Mouse (Mus musculus) limb, embryonic 14.5 days (tissue): ENCODE measurements at regions not wholly inside any gene's neighbourhood (a gene's known extent, or its start where the extent isn't known, plus 50 kb on each side); places are given as distances from the start of the nearest gene placed in this dataset.
A peak's percentile ranks its signal among the peaks of the same experiment; 100 is the strongest.

ENCODE experiments used
- ATAC-seq: fragments of 200-750 bp; cut with Nextera tagmentation; 2 replicates; pipeline ENCODE4 v1.8.0; 2017; ENCODE audit warnings: low read depth, moderate number of reproducible peaks, moderate TSS enrichment; ENCODE audit not compliant: low FRiP score
- DNase-seq: peaks from one replicate; pipeline ENCODE4 v3.0.0-alpha.2; 2015; ENCODE audit warnings: low spot score
- H3K27ac ChIP-seq: fragments of 300-500 bp; sonication (generic); replicated peaks from 2 replicates; pipeline ENCODE4 v1.5.1; 2014; ENCODE audit warnings: low read depth, mild to moderate bottlenecking, low read length, moderate library complexity, mixed read lengths
- H3K27me3 ChIP-seq: fragments of 300-500 bp; sonication (generic); 2 replicates; pipeline ENCODE4 v1.6.1; 2014; ENCODE audit warnings: low read length, mixed read lengths; ENCODE audit not compliant: control insufficient read depth, insufficient read depth
- H3K36me3 ChIP-seq: fragments of 300-500 bp; sonication (generic); 2 replicates; pipeline ENCODE4 v1.6.1; 2014; ENCODE audit warnings: mild to moderate bottlenecking, low read length, moderate library complexity, mixed read lengths; ENCODE audit not compliant: control insufficient read depth, insufficient read depth
- H3K4me1 ChIP-seq: fragments of 300-500 bp; sonication (generic); 2 replicates; pipeline ENCODE4 v1.6.1; 2014; ENCODE audit warnings: antibody characterized with exemption, low read length, mixed read lengths; ENCODE audit not compliant: control insufficient read depth, insufficient read depth
- H3K4me2 ChIP-seq: fragments of 300-500 bp; sonication (generic); replicated peaks from 2 replicates; pipeline ENCODE4 v1.6.1; 2014; ENCODE audit warnings: low read depth, mild to moderate bottlenecking, low read length, moderate library complexity; ENCODE audit not compliant: severe bottlenecking
- H3K4me3 ChIP-seq: fragments of 300-500 bp; sonication (generic); replicated peaks from 2 replicates; pipeline ENCODE4 v1.5.1; 2014; ENCODE audit warnings: low read length
- H3K9ac ChIP-seq: fragments of 300-500 bp; sonication (generic); 2 replicates; pipeline ENCODE4 v1.6.1; 2014; ENCODE audit warnings: mild to moderate bottlenecking, low read depth, low read length, moderate library complexity; ENCODE audit not compliant: severe bottlenecking
- H3K9me3 ChIP-seq: fragments of 300-500 bp; sonication (generic); 2 replicates; pipeline ENCODE4 v1.6.1; 2016; ENCODE audit warnings: low read length; ENCODE audit not compliant: control insufficient read depth
- POLR2A ChIP-seq: fragments of 200-500 bp; IDR thresholded peaks from 2 replicates; pipeline ENCODE4 v1.8.0; 2012; ENCODE audit warnings: inconsistent platforms, mild to moderate bottlenecking, moderate library complexity, borderline replicate concordance; ENCODE audit not compliant: insufficient read depth, insufficient read length; ENCODE audit errors: extremely low read depth
- WGBS: fragments of 180-500 bp; shearing (Covaris S2); extraction: QIAGEN DNeasy Blood & Tissue Kit; methylation state at CpG from one replicate; pipeline ENCODE4 v1.1.7; 2014; 5-methylcytosine and 5-hydroxymethylcytosine counted together

DNA sequence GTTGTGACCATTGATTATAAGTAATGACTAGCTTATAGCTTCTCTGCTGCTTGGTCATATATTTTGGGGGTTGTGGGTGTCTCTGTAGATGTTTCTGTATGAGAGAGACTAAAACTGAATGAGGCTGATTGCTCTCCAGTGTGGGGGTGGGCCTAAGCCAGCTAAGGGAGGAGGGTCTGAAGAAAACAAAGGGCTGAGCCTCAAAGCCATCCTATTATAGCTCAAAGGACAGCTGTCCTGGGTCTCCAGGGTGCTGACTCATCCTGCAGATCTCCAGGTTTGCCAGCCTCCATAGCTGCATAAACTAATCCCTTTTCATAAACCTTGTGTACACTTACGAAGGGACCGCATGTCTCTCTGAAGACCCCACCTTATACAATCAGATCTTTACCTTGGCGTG lies 360.3 kb upstream of the Smim15 start:
- Histone ChIP-seq H3K4me1 (no peaks in the 10 kb centered on the region), H3K27ac (no peak overlapping the region), H3K27me3 (no peaks in the 10 kb centered on the region), H3K9me3 (no peaks in the 10 kb centered on the region), H3K4me3 (no peak overlapping the region), H3K4me2 (no peak overlapping the region), H3K36me3 (no peaks in the 10 kb centered on the region), H3K9ac (no peak overlapping the region)
- DNase-seq (no peak), ATAC-seq (no peak)
- TF ChIP-seq POLR2A = no peak
- WGBS = 88% methylated on average over 3 of the region's 3 CpGs

DNA sequence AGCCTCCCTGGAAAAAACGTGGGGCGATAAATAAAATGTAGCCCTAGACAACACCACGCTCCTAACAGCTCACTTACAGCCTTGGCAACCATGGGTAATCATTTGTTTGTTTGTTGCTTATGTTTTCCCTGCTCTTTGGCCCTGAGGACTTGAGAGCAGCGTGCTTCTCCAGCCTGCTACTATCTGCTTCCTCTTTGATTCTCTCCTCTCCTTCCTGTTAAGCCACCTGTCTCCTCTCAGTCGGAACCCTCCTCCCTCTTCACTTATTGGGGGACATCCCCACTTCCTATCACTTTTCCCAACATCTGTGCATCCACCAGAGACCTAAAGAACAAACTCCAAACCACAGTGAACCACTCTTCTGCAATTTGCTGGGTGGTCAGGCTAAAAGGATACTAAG lies 362.5 kb upstream of the Smim15 start:
- Histone ChIP-seq H3K4me2 (no peak overlapping the region), H3K27ac (no peak overlapping the region), H3K36me3 (no peaks in the 10 kb centered on the region), H3K9ac (no peak overlapping the region), H3K4me1 (peaks cover 6% of the 10 kb centered on the region), H3K4me3 (no peak overlapping the region), H3K9me3 (no peaks in the 10 kb centered on the region), H3K27me3 (no peaks in the 10 kb centered on the region)
- TF ChIP-seq POLR2A = no peak
- WGBS = 82% methylated on average over 5 of the region's 5 CpGs
- no peak for DNase-seq
- ATAC-seq = no peak

DNA sequence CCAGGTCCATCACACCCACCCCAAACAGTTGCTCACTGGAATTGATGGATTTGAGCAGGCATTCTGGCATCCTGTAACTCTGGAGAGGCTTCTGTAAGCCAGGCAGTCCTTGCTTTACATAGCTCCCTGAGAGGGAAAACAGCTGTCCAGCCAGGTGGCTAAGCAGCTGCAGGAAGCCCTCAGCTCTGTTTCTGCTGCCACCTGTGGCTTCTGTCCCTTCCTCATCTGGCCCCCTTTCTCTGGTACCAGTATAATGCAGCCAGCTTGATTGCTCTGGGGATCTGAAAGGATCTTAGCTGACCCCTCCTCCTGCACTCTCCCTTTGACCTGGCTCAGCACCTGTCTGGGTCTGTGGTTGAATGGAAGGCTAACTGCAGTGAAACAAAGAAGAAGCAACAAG lies 365.4 kb upstream of the Smim15 start:
- DNase-seq (peak; percentile 71), ATAC-seq (peak; percentile 69)
- Histone ChIP-seq H3K27ac (no peak overlapping the region), H3K9me3 (no peaks in the 10 kb centered on the region), H3K4me3 (no peak overlapping the region), H3K4me2 (no peak overlapping the region), H3K27me3 (no peaks in the 10 kb centered on the region), H3K4me1 (peaks cover 17% of the 10 kb centered on the region), H3K9ac (no peak overlapping the region), H3K36me3 (no peaks in the 10 kb centered on the region)
- no peak for TF ChIP-seq POLR2A

DNA sequence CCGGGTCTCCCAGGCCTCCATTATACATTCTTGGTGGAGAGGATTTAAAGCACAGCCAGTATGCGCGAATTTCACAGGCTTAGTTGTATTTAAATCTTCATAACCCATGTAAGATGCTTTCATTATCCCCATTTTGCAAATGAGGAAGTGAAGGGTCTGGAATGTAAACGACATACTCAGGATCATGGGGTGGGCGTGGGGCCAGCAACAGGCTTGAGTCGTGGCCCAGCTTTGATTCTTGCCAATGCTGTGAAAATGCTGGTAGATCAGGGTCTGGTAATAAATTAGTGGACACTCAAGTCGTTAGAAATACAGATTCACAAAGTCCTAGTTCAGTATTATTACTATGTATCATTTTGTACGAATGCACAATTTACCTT lies 367.2 kb upstream of the Smim15 start:
- no peaks in the 10 kb centered on the region for H3K9me3 ChIP-seq
- ATAC-seq = no peak
- H3K9ac ChIP-seq = no peak overlapping the region
- no peaks in the 10 kb centered on the region for H3K27me3 ChIP-seq
- TF ChIP-seq POLR2A = no peak
- no peak for DNase-seq
- peaks cover 17% of the 10 kb centered on the region for H3K4me1 ChIP-seq
- no peaks in the 10 kb centered on the region for H3K36me3 ChIP-seq
- no peak overlapping the region for H3K4me3 ChIP-seq
- peak overlapping the region; percentile 43; the same call in 1 of the 2 replicates for H3K27ac ChIP-seq
- WGBS = 52% methylated on average over 8 of the region's 8 CpGs
- no peak overlapping the region for H3K4me2 ChIP-seq

GRCm38 (mm10) chr13:107676310-107677090 lies 367.7 kb upstream of the Smim15 start:
- peak overlapping the region; percentile 17; the same call in 1 of the 2 replicates for H3K4me2 ChIP-seq
- no peaks in the 10 kb centered on the region for H3K36me3 ChIP-seq
- H3K9me3 ChIP-seq = no peaks in the 10 kb centered on the region
- 14% methylated on average over 9 of the region's 9 CpGs for WGBS
- H3K9ac ChIP-seq = no peak overlapping the region; the same call in 1 of the 2 replicates
- no peak for TF ChIP-seq POLR2A
- H3K4me3 ChIP-seq = no peak overlapping the region
- DNase-seq (peak; percentile 57), ATAC-seq (peak; percentile 46)
- peak overlapping the region; percentile 43 for H3K27ac ChIP-seq
- H3K4me1 ChIP-seq = peaks cover 17% of the 10 kb centered on the region
- no peaks in the 10 kb centered on the region for H3K27me3 ChIP-seq
